Mouse (Mus musculus) erythroblast, embryonic 14.5 days (primary cell): ENCODE data around the gene Zfp973. TPM values are rescaled to one million over a fixed set of nuclear protein-coding genes. Genes with fewer than 3 reads are reported as not detected.
"Not testable (repeated sequence)": the region's sequence is repeated elsewhere in the genome, so short reads cannot be mapped to it uniquely, and the experiment has no call there.

Experiments used
- H3K27me3 ChIP-seq: 2 replicates; pipeline ENCODE4 v1.6.1; 2012; ENCODE audit warnings: inconsistent platforms; ENCODE audit not compliant: control insufficient read depth
- H3K36me3 ChIP-seq: 2 replicates; pipeline ENCODE4 v1.6.1; 2012; ENCODE audit warnings: mild to moderate bottlenecking, inconsistent platforms; ENCODE audit not compliant: control insufficient read depth
- H3K4me1 ChIP-seq: 2 replicates; pipeline ENCODE4 v1.6.1; 2012; ENCODE audit warnings: inconsistent platforms; ENCODE audit not compliant: control insufficient read depth
- H3K4me3 ChIP-seq: replicated peaks from 2 replicates; pipeline ENCODE3; 2012; ENCODE audit warnings: moderate library complexity, mild to moderate bottlenecking, inconsistent platforms
- H3K9me3 ChIP-seq: 2 replicates; pipeline ENCODE4 v1.6.1; 2012; ENCODE audit warnings: low read length, inconsistent platforms, mixed read lengths; ENCODE audit not compliant: control insufficient read depth
- polyA plus RNA-seq: library from polyadenylated mRNA; stranded (reverse); fragments of >175 nt; gene quantifications from 2 replicates; pipeline ENCODE4 v1.2.3, GENCODE M21; 2012

Zfp973 gene
- not detected in 2 replicates for polyA plus RNA-seq

DNA sequence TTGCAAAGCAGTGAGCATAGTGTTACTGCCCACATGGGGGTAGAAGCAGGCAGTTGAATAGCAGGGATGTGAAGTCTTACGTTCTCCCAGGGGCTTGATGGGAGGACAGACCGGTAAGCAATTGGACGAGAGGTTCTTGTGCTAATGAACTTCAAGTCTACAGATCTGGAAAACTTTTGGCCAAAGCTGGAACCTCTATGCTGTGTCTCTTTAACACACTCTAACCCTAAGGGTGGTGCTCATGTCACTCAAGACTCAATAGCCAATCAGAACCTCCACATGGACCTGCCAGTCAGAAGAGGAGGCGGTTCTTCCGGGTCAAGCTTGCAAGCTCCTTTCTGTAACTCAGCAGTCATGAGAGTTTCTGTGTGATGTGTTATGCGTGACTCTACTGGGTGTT lies at the start of gene Zfp973:
Gene Zfp973, plus strand, starts transcription at position 301 of the 400 bp plus-strand sequence.
- H3K36me3 ChIP-seq, H3K27me3 ChIP-seq, H3K4me3 ChIP-seq, H3K4me1 ChIP-seq, H3K9me3 ChIP-seq: not testable (repeated sequence)

DNA sequence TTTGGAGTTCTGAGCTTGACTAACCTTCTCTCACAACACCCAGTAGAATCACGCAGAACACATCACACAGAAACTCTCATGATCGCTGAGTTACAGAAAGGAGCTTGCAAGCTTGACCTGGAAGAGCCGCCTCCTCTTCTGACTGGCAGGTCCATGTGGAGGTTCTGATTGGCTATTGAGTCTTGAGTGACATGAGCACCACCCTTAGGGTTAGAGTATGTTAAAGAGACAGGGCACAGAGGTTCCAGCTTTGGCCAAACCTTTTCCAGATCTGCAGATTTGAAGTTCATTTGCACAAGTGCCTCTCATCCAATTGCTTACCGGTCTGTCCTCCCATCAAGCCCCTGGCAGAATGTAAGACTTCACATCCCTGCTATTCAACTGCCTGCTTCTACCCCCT lies 34.1 kb upstream of the Zfp973 start, which contains the start of gene Gm14308:
Gene Gm14308, minus strand, starts transcription at position 101 of the 400 bp plus-strand sequence.
- not testable (repeated sequence) for H3K9me3 ChIP-seq, H3K36me3 ChIP-seq, H3K27me3 ChIP-seq, H3K4me3 ChIP-seq, H3K4me1 ChIP-seq

DNA sequence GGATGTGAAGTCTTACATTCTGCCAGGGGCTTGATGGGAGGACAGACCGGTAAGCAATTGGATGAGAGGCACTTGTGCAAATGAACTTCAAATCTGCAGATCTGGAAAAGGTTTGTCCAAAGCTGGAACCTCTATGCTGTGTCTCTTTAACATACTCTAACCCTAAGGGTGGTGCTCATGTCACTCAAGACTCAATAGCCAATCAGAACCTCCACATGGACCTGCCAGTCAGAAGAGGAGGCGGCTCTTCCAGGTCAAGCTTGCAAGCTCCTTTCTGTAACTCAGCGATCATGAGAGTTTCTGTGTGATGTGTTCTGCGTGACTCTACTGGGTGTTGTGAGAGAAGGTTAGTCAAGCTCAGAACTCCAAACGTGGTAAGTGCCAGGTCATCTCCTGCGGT lies 37.7 kb downstream of the Zfp973 start, which contains the start of gene Gm14305:
Gene Gm14305, plus strand, starts transcription at position 278 of the 400 bp plus-strand sequence.
- H3K4me1 ChIP-seq, H3K27me3 ChIP-seq, H3K9me3 ChIP-seq, H3K36me3 ChIP-seq, H3K4me3 ChIP-seq: not testable (repeated sequence)

Other genes starting within 250 kb of the Zfp973 start
- gene Gm14435, start 246.9 kb upstream of the Zfp973 start, polyA plus RNA-seq = not detected in 2 replicates
- gene Gm14434, start 183.7 kb upstream of the Zfp973 start, polyA plus RNA-seq = 0.04 TPM in 1 of 2 replicates, not detected in the other
- gene Zfp967, start 149.5 kb upstream of the Zfp973 start, polyA plus RNA-seq = not detected in 2 replicates
- 0.04 TPM in 1 of 2 replicates, not detected in the other for gene Gm14308, start 34.2 kb upstream of the Zfp973 start, polyA plus RNA-seq
- 0.03 and 0.07 TPM in 2 replicates for gene Gm14305, start 37.8 kb downstream of the Zfp973 start, polyA plus RNA-seq
- not detected in 2 replicates for gene Gm14295, start 128.1 kb downstream of the Zfp973 start, polyA plus RNA-seq
- gene Gm14408, start 160.6 kb downstream of the Zfp973 start, polyA plus RNA-seq = not detected in 2 replicates